Mouse (Mus musculus) hindbrain, embryonic 10.5 days (tissue): ENCODE results near the gene Golt1a. TPM values are rescaled to one million over a fixed set of nuclear protein-coding genes. Genes with fewer than 3 reads are reported as not detected.

Source experiments
- DNase-seq: peaks from one replicate; pipeline ENCODE4 v3.0.0-alpha.2; 2017; ENCODE audit warnings: low spot score
- H3K27ac ChIP-seq: fragments of 300-500 bp; sonication (generic); 2 replicates; pipeline ENCODE4 v1.5.1; 2016; ENCODE audit warnings: mild to moderate bottlenecking, moderate library complexity
- H3K27me3 ChIP-seq: fragments of 300-500 bp; sonication (generic); 2 replicates; pipeline ENCODE4 v1.6.1; 2016; ENCODE audit warnings: mild to moderate bottlenecking; ENCODE audit not compliant: poor library complexity, insufficient read depth, severe bottlenecking
- H3K36me3 ChIP-seq: fragments of 300-500 bp; sonication (generic); 2 replicates; pipeline ENCODE4 v1.6.1; 2016; ENCODE audit warnings: mild to moderate bottlenecking, moderate library complexity
- H3K4me1 ChIP-seq: fragments of 300-500 bp; sonication (generic); replicated peaks from 2 replicates; pipeline ENCODE4 v1.6.1; 2016; ENCODE audit warnings: mild to moderate bottlenecking
- H3K4me3 ChIP-seq: fragments of 300-500 bp; sonication (generic); 2 replicates; pipeline ENCODE4 v1.5.1; 2016; ENCODE audit warnings: mild to moderate bottlenecking, moderate library complexity
- H3K9me3 ChIP-seq: fragments of 300-500 bp; sonication (generic); 2 replicates; pipeline ENCODE4 v1.6.1; 2016; ENCODE audit warnings: mild to moderate bottlenecking, moderate library complexity
- WGBS: fragments of 180-500 bp; shearing (Covaris S2); methylation state at CpG from one replicate; pipeline ENCODE4 v1.1.7; 2016; 5-methylcytosine and 5-hydroxymethylcytosine counted together
- polyA plus RNA-seq: library from polyadenylated mRNA; unstranded; fragments of >200 nt; fragmentation: Nextera tagmentation; extraction: Ambion mirVana; gene quantifications from 2 replicates; pipeline ENCODE4 v1.2.1, GENCODE M21; 2016

The Golt1a gene
- polyA plus RNA-seq, 1 experiment from 2014 or later, result not detected

DNA sequence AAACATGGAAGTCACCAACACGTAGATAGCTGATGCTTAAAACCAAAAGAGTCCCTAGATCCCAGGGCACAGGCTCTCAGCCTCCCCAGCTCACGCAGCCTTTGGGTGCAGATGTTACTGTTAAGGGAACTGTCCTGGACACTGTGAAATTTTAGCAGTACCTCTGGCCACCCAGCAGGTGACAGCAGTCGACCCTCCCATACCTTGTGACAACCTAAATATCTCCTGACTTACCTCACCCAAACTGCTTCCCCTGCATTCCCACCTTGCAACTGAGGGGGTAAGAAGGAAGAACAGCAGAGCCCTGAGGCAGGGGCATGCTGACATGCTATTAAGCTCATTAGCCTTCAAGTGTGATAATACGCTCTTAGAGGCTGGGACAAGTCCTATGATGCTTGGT, 1.6 kb downstream of the Golt1a start:
- no peak overlapping the region for H3K27ac ChIP-seq
- peaks cover 16% of the 10 kb centered on the region for H3K4me1 ChIP-seq
- WGBS, result 63% methylated on average over 4 of the region's 4 CpGs
- no peaks in the 10 kb centered on the region for H3K36me3 ChIP-seq
- no peaks in the 10 kb centered on the region for H3K9me3 ChIP-seq
- no peak for DNase-seq
- H3K4me3 ChIP-seq, result no peak overlapping the region
- peaks cover 4% of the 10 kb centered on the region; the same call in 1 of the 2 replicates for H3K27me3 ChIP-seq

- H3K27ac ChIP-seq, result peak overlapping the region; percentile 29; the same call in 1 of the 2 replicates
- no peak overlapping the region for H3K4me3 ChIP-seq
- DNase-seq, result no peak
- peaks cover 14% of the 10 kb centered on the region for H3K4me1 ChIP-seq
- H3K36me3 ChIP-seq, result no peaks in the 10 kb centered on the region
- no peaks in the 10 kb centered on the region for H3K9me3 ChIP-seq
- WGBS, result 27% methylated on average over 10 of the region's 10 CpGs
- peaks cover 4% of the 10 kb centered on the region; the same call in 1 of the 2 replicates for H3K27me3 ChIP-seq
Measured at GRCm38 (mm10) chr1:133311946-133312345, 2.3 kb downstream of the Golt1a start.

GRCm38 (mm10) chr1:133314364-133314763, 4.8 kb downstream of the Golt1a start:
- Histone ChIP-seq H3K36me3 (no peaks in the 10 kb centered on the region), H3K4me3 (no peak overlapping the region), H3K27me3 (peaks cover 4% of the 10 kb centered on the region; the same call in 1 of the 2 replicates), H3K9me3 (0 out of 2 replicates have a peak, but pooled peaks cover 3% of the 10 kb centered on the region), H3K27ac (no peak overlapping the region), H3K4me1 (peaks cover 13% of the 10 kb centered on the region)
- peak; percentile 70 for DNase-seq
- WGBS, result 25% methylated on average over 8 of the region's 8 CpGs

DNA sequence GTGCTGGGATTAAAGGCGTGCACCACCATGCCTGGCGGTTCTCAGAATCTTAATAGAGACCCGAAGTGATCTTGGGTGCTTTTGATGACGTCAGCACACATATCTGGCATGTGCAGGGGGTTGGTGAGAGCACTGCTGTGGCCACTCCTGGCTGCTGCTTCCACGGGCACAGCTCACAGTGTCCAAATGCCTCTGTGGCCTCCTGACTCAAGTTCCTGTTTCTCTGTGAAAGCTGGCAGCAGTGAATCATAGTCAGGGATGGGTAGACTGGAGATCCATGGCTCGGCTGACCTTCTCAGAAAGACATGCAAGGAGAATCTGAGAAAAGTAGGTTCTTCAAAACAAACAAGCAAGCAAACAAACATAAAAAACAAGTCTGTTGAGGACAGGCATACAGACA, 6.2 kb downstream of the Golt1a start:
- Histone ChIP-seq H3K27ac (no peak overlapping the region), H3K36me3 (no peaks in the 10 kb centered on the region), H3K9me3 (0 out of 2 replicates have a peak, but pooled peaks cover 3% of the 10 kb centered on the region), H3K4me1 (peaks cover 15% of the 10 kb centered on the region), H3K4me3 (no peak overlapping the region), H3K27me3 (peaks cover 1% of the 10 kb centered on the region; the same call in 1 of the 2 replicates)
- WGBS, result 85% methylated on average over 6 of the region's 6 CpGs
- no peak for DNase-seq

- 82% methylated on average over 4 of the region's 4 CpGs for WGBS
- Histone ChIP-seq H3K4me3 (no peak overlapping the region), H3K27ac (no peak overlapping the region)
Measured at GRCm38 (mm10) chr1:133316577-133316976, 7.0 kb downstream of the Golt1a start.

DNA sequence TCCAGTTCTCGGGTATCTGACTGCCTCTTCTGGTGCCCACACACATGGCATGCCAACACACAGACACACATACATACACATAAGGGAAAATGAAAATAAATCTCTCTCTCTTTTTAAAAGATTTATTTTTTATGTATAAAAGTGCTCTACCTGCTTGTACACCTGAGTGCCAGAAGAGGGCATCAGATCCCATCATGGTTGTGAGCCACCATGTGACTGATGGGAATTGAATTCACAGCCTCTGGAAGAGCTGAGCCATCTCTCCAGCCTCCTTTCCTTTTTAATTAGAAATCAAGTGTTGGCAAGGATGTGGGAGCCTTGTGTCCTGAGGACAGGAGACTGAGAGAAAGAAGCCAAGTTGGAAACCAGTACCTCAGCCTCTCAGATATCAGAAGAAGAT, 7.5 kb downstream of the Golt1a start:
- 82% methylated on average over 1 of the region's 1 CpGs for WGBS
- H3K36me3 ChIP-seq, result no peaks in the 10 kb centered on the region

More at GRCm38 (mm10) chr1:133316577-133316976, 7.0 kb downstream of the Golt1a start:
- H3K4me1 ChIP-seq, result peaks cover 21% of the 10 kb centered on the region
- DNase-seq, result no peak
- 0 out of 2 replicates have a peak, but pooled peaks cover 3% of the 10 kb centered on the region for H3K9me3 ChIP-seq
- H3K27me3 ChIP-seq, result no peaks in the 10 kb centered on the region; the same call in 1 of the 2 replicates
- H3K36me3 ChIP-seq, result no peaks in the 10 kb centered on the region

GRCm38 (mm10) chr1:133321267-133321925, 11.8 kb downstream of the Golt1a start, which contains the start of gene Kiss1:
TSS of gene Kiss1 (plus strand) at chr1:133321875.
- Histone ChIP-seq H3K27me3 (0 out of 2 replicates have a peak, but pooled peaks cover 5% of the 10 kb centered on the region), H3K4me1 (peaks cover 17% of the 10 kb centered on the region), H3K9me3 (0 out of 2 replicates have a peak, but pooled peaks cover 3% of the 10 kb centered on the region), H3K27ac (no peak within 1 kb of the TSS), H3K36me3 (no peaks in the 10 kb centered on the region), H3K4me3 (no peak within 1 kb of the TSS)
- DNase-seq, result no peak
- 88% methylated on average over 13 of the region's 13 CpGs for WGBS

More for the DNA sequence above, 7.5 kb downstream of the Golt1a start:
- Histone ChIP-seq H3K27ac (no peak overlapping the region), H3K27me3 (no peaks in the 10 kb centered on the region; the same call in 1 of the 2 replicates), H3K4me1 (peaks cover 16% of the 10 kb centered on the region), H3K9me3 (0 out of 2 replicates have a peak, but pooled peaks cover 3% of the 10 kb centered on the region), H3K4me3 (no peak overlapping the region)
- no peak for DNase-seq

GRCm38 (mm10) chr1:133323333-133323732, 13.7 kb downstream of the Golt1a start:
- H3K27ac ChIP-seq, result no peak overlapping the region
- peaks cover 20% of the 10 kb centered on the region for H3K27me3 ChIP-seq
- 57% methylated on average over 5 of the region's 5 CpGs for WGBS
- 0 out of 2 replicates have a peak, but pooled peaks cover 1% of the 10 kb centered on the region for H3K9me3 ChIP-seq
- H3K36me3 ChIP-seq, result no peaks in the 10 kb centered on the region
- DNase-seq, result no peak
- H3K4me1 ChIP-seq, result peaks cover 19% of the 10 kb centered on the region
- no peak overlapping the region for H3K4me3 ChIP-seq

GRCm38 (mm10) chr1:133325951-133326350, 16.4 kb downstream of the Golt1a start:
- no peak for DNase-seq
- Histone ChIP-seq H3K4me1 (peaks cover 35% of the 10 kb centered on the region), H3K27ac (no peak overlapping the region), H3K4me3 (no peak overlapping the region), H3K9me3 (no peaks in the 10 kb centered on the region), H3K27me3 (peaks cover 45% of the 10 kb centered on the region), H3K36me3 (no peaks in the 10 kb centered on the region)
- WGBS, result 85% methylated on average over 8 of the region's 8 CpGs

GRCm38 (mm10) chr1:133327094-133327493, 17.5 kb downstream of the Golt1a start:
- peaks cover 38% of the 10 kb centered on the region for H3K4me1 ChIP-seq
- H3K27ac ChIP-seq, result no peak overlapping the region
- DNase-seq, result no peak
- peaks cover 56% of the 10 kb centered on the region for H3K27me3 ChIP-seq
- H3K9me3 ChIP-seq, result no peaks in the 10 kb centered on the region
- WGBS, result 62% methylated on average over 5 of the region's 5 CpGs
- H3K36me3 ChIP-seq, result no peaks in the 10 kb centered on the region
- no peak overlapping the region for H3K4me3 ChIP-seq

DNA sequence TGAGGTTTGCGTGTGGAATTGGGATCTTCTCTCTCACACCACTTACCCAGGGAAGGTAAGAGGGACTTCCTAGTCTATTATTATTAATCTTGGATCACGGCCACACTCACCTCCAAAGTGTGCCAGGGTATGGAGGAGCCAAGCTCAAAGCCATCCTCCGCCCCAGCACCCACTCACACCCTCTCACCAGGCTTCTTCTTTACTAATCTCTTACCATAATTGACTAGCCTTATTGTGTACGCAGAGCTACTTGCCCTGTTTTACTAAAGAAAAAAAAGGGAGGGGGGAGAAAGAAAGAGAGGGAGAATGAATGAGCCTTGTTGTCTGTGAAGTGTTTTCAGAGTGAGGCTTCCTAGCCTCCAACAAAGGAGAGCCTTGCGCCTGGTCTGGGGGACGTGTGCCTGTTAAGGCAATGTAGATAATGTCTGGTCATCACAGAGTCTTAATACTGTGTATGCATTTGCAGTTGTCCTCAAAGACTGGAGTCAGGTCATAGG, 18.7 kb downstream of the Golt1a start:
- WGBS, result 64% methylated on average over 6 of the region's 6 CpGs
- H3K27me3 ChIP-seq, result peaks cover 62% of the 10 kb centered on the region
- no peaks in the 10 kb centered on the region for H3K9me3 ChIP-seq
- H3K36me3 ChIP-seq, result no peaks in the 10 kb centered on the region
- no peak overlapping the region for H3K27ac ChIP-seq
- H3K4me1 ChIP-seq, result peaks cover 34% of the 10 kb centered on the region
- H3K4me3 ChIP-seq, result no peak overlapping the region
- no peak for DNase-seq

GRCm38 (mm10) chr1:133328896-133329637, 19.5 kb downstream of the Golt1a start:
- Histone ChIP-seq H3K27me3 (peaks cover 59% of the 10 kb centered on the region), H3K27ac (peak overlapping the region; percentile 79), H3K36me3 (no peaks in the 10 kb centered on the region), H3K4me1 (peaks cover 29% of the 10 kb centered on the region), H3K9me3 (no peaks in the 10 kb centered on the region), H3K4me3 (peak overlapping the region; percentile 50)
- 6% methylated on average over 34 of the region's 34 CpGs for WGBS
- peak; percentile 39 for DNase-seq

DNA sequence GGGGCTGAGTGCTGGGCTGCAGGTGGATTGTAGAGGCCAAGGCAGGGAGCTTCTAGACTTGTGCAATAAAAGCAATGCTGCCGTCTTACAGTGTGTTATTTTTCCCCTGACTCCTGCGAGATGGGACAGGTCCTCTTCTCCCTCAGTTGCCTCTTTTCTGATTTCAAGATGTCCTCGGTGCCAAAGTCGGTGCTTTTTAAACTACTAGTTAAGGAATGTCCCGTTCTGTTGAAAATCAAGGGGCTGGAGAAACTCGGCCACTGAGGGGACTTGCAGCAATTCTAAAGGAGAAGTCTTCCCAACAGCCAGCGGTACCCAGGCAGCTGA, 20.0 kb downstream of the Golt1a start:
- peak overlapping the region; percentile 79 for H3K27ac ChIP-seq
- 18% methylated on average over 7 of the region's 7 CpGs for WGBS
- DNase-seq, result no peak

More for the DNA sequence above, 20.0 kb downstream of the Golt1a start:
- Histone ChIP-seq H3K36me3 (no peaks in the 10 kb centered on the region), H3K27me3 (peaks cover 57% of the 10 kb centered on the region), H3K9me3 (no peaks in the 10 kb centered on the region), H3K4me1 (peaks cover 29% of the 10 kb centered on the region), H3K4me3 (peak overlapping the region; percentile 50)
